Mouse (Mus musculus) small intestine, adult 2 months (tissue): Measurements from ENCODE around the gene Gtpbp2.

Experiments
- CTCF ChIP-seq: fragments of 200-500 bp; IDR thresholded peaks from 2 replicates; pipeline ENCODE4 v1.5.1; 2012; ENCODE audit warnings: low read depth, mild to moderate bottlenecking, control low read depth, inconsistent platforms, low read length, moderate library complexity, mixed read lengths; ENCODE audit not compliant: insufficient replicate concordance, insufficient read length; ENCODE audit errors: extremely low read depth
- POLR2A ChIP-seq: fragments of 200-500 bp; IDR thresholded peaks from 2 replicates; pipeline ENCODE4 v1.6.1; 2012; ENCODE audit warnings: low read depth, mild to moderate bottlenecking, control low read depth, inconsistent platforms, low read length, moderate library complexity

DNA sequence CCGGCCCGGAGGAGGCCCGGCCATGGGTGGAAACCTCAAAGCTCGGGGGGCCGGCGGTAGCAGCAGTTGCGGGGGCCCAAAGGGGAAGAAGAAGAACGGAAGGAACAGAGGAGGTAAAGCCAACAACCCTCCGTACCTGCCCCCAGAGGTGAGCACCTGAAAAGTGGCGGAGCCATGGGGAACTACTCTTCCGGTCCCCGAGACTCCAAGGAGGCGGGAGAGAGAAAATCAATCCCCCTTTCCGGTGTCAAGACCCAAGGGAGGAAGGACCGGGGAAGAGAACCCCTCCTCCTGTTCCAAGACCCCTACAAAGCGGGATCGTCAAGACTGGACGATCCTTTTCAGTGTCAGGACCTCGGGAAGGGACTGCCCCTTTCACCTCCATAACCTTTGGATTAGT is 347 bp downstream of the Gtpbp2 start:
- TF ChIP-seq CTCF (no peak), POLR2A (no peak)
